Mouse (Mus musculus) liver, postnatal 0 days (tissue): Measurements from ENCODE around the gene Cdh9.

Source experiments
- CTCF ChIP-seq: sonication (generic); IDR thresholded peaks from 2 replicates; pipeline ENCODE4 v1.5.1; 2016; ENCODE audit warnings: antibody characterized with exemption, low read depth
- EP300 ChIP-seq: IDR thresholded peaks from 2 replicates; pipeline ENCODE4 v1.6.1; 2016; ENCODE audit warnings: antibody characterized with exemption, low read depth, mild to moderate bottlenecking

DNA sequence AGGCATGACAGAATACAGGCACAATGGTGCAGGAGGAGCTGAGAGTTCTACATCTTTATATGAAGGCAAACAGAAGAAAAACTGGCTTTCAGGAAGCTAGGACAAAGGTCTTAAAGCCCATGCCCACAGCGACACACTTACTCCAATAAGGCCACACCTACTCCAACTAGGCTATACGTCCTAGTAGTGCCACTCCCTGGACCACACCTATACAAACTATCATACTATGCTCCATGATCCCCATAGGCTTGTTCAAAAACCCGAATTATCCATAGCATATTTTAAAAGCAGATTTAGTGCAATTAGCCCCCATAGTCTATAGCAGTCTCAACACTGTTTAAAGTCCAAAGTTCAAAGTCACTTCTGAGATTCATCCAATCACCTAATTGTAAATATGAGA is 154.0 kb downstream of the Cdh9 start:
- no peak for TF ChIP-seq CTCF
- no peak for TF ChIP-seq EP300
